Mouse (Mus musculus) neural tube, embryonic 14.5 days (tissue): Measurements from ENCODE around the gene B230118H07Rik. TPM values are rescaled to one million over a fixed set of nuclear protein-coding genes. Genes with fewer than 3 reads are reported as not detected.

Source experiments
- ATAC-seq: fragments of 200-750 bp; cut with Nextera tagmentation; 2 replicates; pipeline ENCODE4 v1.8.0; 2017; ENCODE audit warnings: low read depth, mild to moderate bottlenecking, moderate TSS enrichment, moderate library complexity
- H3K27ac ChIP-seq: fragments of 300-500 bp; sonication (generic); 2 replicates; pipeline ENCODE4 v1.5.1; 2014; ENCODE audit warnings: low read depth, mild to moderate bottlenecking, control low read depth, low read length, moderate library complexity, mixed read lengths
- H3K27me3 ChIP-seq: fragments of 300-500 bp; sonication (generic); 2 replicates; pipeline ENCODE4 v1.6.1; 2014; ENCODE audit warnings: low read length; ENCODE audit not compliant: control insufficient read depth, insufficient read depth
- H3K36me3 ChIP-seq: fragments of 300-500 bp; sonication (generic); 2 replicates; pipeline ENCODE4 v1.6.1; 2014; ENCODE audit warnings: low read length, mixed read lengths; ENCODE audit not compliant: control insufficient read depth, insufficient read depth
- H3K4me1 ChIP-seq: fragments of 300-500 bp; sonication (generic); 2 replicates; pipeline ENCODE4 v1.6.1; 2014; ENCODE audit warnings: low read length; ENCODE audit not compliant: control insufficient read depth, insufficient read depth
- H3K4me2 ChIP-seq: fragments of 300-500 bp; sonication (generic); 2 replicates; pipeline ENCODE4 v1.6.1; 2014; ENCODE audit warnings: mild to moderate bottlenecking, low read depth, low read length, control low read depth
- H3K4me3 ChIP-seq: fragments of 300-500 bp; sonication (generic); 2 replicates; pipeline ENCODE4 v1.5.1; 2014; ENCODE audit warnings: low read depth, low read length, control low read depth, mixed read lengths
- H3K9ac ChIP-seq: fragments of 300-500 bp; sonication (generic); replicated peaks from 2 replicates; pipeline ENCODE4 v1.6.1; 2014; ENCODE audit warnings: low read depth, mild to moderate bottlenecking, control low read depth, low read length, mixed read lengths
- H3K9me3 ChIP-seq: fragments of 300-500 bp; sonication (generic); 2 replicates; pipeline ENCODE4 v1.6.1; 2016; ENCODE audit warnings: low read length; ENCODE audit not compliant: control insufficient read depth
- WGBS: fragments of 180-500 bp; shearing (Covaris S2); extraction: QIAGEN DNeasy Blood & Tissue Kit; methylation state at CpG from one replicate; pipeline ENCODE4 v1.1.7; 2014; 5-methylcytosine and 5-hydroxymethylcytosine counted together
- polyA plus RNA-seq: library from polyadenylated mRNA; unstranded; fragments of >200 nt; fragmentation: Nextera tagmentation; extraction: Ambion mirVana; gene quantifications from 2 replicates; pipeline ENCODE4 v1.2.1, GENCODE M21; 2014

Gene B230118H07Rik
- polyA plus RNA-seq, 1 experiment from 2014 or later: 49.2 TPM

DNA sequence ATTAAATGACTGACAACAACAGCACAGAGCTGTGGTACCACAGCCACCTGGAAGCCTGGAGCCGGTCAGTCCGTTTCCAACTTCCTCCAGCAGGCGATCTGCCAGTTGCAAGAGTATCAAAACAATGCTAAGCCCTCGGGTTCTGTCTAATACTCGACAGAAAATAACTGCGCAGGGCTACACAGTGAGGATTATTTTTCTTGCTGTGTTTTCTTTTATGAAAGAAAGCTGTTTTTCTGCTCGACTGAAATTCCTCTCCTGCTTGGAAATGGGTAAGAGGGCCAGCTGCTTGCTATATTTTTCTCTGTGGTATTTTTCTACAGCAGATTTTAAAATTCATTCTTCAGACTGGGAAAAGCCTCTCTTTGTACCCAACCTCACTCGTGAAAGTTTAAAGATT, 48.6 kb downstream of the B230118H07Rik start:
- no peaks in the 10 kb centered on the region; the same call in 1 of the 2 replicates for H3K9me3 ChIP-seq
- H3K4me2 ChIP-seq: no peak overlapping the region
- no peak overlapping the region for H3K27ac ChIP-seq
- no peak overlapping the region for H3K9ac ChIP-seq
- H3K27me3 ChIP-seq: no peaks in the 10 kb centered on the region
- no peaks in the 10 kb centered on the region for H3K36me3 ChIP-seq
- no peak overlapping the region for H3K4me3 ChIP-seq
- WGBS: 32% methylated on average over 8 of the region's 8 CpGs
- ATAC-seq: no peak
- peaks cover 16% of the 10 kb centered on the region; the same call in 1 of the 2 replicates for H3K4me1 ChIP-seq

DNA sequence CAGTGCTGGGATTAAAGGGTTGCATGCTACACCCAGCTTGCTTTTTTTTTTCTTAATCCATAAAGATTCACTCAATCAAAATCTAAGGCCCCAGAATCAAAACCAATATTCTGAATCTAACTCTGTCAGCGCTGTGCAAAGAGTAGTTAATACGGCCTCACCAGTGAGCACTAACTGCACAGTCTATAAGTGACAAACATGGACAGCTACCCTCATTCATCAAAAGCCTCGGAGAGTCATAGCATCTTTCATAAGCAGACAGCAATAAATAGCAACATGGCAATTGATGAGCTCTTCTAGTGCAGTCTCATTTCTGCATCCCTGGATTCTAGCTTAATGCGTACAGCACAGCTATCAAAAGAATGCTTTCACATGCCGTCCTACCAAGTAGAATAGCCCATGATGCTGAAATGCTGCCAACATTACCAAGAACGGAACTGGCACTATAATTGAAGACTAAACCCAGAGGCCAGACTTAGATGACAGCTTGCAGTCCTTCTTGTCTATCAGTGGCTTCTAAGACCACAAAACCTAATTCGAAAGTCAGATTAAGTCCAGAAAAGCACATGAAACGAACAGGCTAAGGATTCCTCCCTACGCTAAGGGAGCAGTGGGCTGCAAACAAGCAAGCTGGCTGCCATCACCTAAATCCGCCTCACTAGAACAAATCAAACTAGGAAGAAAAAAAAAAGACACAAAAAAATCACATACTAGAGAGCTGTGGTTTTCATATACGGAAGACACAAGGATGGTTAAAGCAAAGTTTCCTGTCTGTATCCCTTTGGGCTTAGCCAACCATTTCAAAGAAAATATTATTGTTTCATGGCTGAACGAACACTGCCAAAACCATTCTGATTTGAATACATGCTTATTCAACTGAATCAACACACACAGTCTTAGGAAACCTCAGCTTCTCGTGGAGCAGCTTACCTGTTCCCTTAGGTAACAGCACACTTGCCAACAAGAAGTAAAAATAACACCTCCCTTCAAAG, 50.8 kb downstream of the B230118H07Rik start:
- H3K9ac ChIP-seq: no peak overlapping the region

DNA sequence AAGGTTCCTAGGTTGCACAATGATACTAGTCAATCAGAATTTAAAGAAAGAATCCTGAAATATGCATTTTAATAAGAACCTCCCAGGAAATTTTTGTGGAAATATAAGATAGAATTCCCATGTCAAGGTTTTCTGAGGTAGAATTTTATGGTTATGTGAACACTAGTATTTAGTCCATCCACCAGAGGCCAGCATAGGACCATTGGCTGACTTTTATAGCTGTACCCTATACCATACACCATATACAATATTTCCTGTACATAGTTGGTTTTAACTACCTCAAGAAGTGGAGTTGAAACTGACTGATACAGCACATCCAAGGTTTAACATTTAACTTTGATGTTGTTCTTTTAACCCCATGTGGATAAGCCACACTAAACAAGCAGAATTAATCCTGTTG, 52.1 kb downstream of the B230118H07Rik start:
- H3K9me3 ChIP-seq: no peaks in the 10 kb centered on the region

More for the DNA sequence above, 50.8 kb downstream of the B230118H07Rik start:
- H3K4me3 ChIP-seq: no peak overlapping the region
- no peak overlapping the region; the same call in 1 of the 2 replicates for H3K27ac ChIP-seq
- no peaks in the 10 kb centered on the region for H3K27me3 ChIP-seq
- ATAC-seq: peak; percentile 46; the same call in 1 of the 2 replicates
- H3K4me1 ChIP-seq: peaks cover 16% of the 10 kb centered on the region
- WGBS: 46% methylated on average over 13 of the region's 13 CpGs
- H3K9me3 ChIP-seq: no peaks in the 10 kb centered on the region; the same call in 1 of the 2 replicates
- H3K36me3 ChIP-seq: no peaks in the 10 kb centered on the region
- peak overlapping the region; percentile 6; the same call in 1 of the 2 replicates for H3K4me2 ChIP-seq

DNA sequence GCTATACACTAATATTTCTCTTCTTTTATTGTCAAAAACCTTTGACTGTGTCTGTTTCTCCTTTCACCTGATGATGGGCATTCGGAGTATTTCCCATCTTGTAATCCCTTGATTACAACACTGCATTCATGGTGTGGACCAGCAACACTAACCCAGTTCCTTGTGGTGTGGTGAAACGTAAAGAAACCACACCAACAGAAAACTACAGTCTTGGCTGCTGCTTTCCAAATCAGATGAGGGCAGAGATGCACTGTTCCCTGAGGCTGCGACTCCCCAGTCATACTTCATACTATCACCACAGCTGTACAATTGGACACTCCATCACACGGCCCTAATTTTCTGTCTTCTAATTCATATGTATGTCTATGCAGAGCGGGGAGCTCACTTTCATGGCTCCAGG, 54.7 kb downstream of the B230118H07Rik start:
- 67% methylated on average over 5 of the region's 5 CpGs for WGBS
- Histone ChIP-seq H3K36me3 (no peaks in the 10 kb centered on the region), H3K4me1 (peaks cover 37% of the 10 kb centered on the region), H3K9ac (no peak overlapping the region), H3K9me3 (no peaks in the 10 kb centered on the region), H3K4me2 (no peak overlapping the region), H3K27ac (no peak overlapping the region), H3K27me3 (no peaks in the 10 kb centered on the region), H3K4me3 (no peak overlapping the region)
- ATAC-seq: no peak

More for the DNA sequence above, 52.1 kb downstream of the B230118H07Rik start:
- Histone ChIP-seq H3K27ac (no peak overlapping the region), H3K27me3 (no peaks in the 10 kb centered on the region), H3K4me1 (peaks cover 29% of the 10 kb centered on the region), H3K4me3 (no peak overlapping the region), H3K36me3 (no peaks in the 10 kb centered on the region), H3K9ac (no peak overlapping the region), H3K4me2 (no peak overlapping the region)
- ATAC-seq: no peak

DNA sequence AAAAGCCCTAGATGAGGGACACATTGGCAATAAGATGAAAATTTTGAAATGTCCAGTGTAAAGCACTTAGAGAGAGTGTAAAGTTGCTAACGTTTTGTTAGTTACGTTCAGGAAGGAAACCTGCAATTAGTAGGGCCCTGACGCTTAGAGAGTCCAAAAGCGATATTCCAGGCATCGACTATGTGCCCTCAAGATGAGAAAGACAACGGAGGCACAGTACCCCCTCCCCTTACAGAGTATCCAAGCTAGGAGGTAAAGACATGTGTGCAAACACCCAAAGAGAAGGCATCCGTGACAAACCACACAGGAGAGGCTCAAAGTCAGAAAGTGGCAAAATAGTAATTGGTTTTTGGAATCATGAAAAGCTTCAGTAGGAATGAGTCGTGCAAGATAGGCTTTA, 56.4 kb downstream of the B230118H07Rik start:
- Histone ChIP-seq H3K27ac (peak overlapping the region; percentile 60), H3K4me2 (no peak overlapping the region), H3K9ac (no peak overlapping the region), H3K4me1 (peaks cover 26% of the 10 kb centered on the region), H3K4me3 (no peak overlapping the region), H3K27me3 (no peaks in the 10 kb centered on the region), H3K36me3 (no peaks in the 10 kb centered on the region), H3K9me3 (no peaks in the 10 kb centered on the region)
- ATAC-seq: peak; percentile 29
- WGBS: 21% methylated on average over 8 of the region's 8 CpGs

DNA sequence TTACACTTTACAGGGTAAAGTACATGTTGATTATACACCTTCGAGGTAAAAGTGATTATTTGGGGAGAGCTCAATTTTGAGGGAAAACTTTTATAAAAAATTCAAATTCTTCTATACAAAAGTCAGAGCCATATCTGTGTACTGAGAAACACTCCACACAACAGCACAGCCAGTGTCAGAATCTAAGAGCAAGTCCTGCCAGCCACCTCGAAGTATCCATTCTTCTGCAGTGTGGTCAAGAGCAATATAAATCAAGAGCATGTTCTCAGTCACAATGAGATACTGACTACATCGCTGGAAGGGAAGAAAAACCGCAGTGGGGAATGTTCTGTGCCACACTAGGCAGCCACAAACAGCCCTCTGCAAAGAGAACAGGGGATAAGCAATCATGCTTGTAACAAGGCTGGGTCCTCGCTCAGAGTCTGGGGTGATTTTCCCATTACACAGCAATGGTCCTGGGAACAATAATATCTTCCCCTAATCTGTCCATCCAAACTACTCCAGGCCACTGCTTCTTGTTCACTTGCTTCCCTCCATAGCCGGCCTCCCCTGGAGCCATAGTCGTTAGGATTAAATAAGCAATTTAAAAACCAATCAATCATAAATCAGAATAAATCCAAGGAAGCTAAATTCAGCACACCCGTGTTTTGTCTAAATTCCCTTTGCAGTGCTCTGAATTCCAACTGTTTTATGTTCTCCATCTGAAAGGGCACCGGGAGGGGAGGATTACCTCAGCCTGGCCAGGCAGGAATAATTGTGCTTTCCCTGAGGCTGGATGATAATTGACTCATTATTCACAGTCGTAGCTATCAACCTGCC, 57.1 kb downstream of the B230118H07Rik start:
- no peaks in the 10 kb centered on the region for H3K27me3 ChIP-seq
- H3K27ac ChIP-seq: peak overlapping the region; percentile 56; the same call in 1 of the 2 replicates
- WGBS: 8% methylated on average over 10 of the region's 10 CpGs
- no peak overlapping the region for H3K9ac ChIP-seq
- no peaks in the 10 kb centered on the region for H3K9me3 ChIP-seq
- no peaks in the 10 kb centered on the region for H3K36me3 ChIP-seq
- H3K4me2 ChIP-seq: no peak overlapping the region
- no peak overlapping the region for H3K4me3 ChIP-seq
- H3K4me1 ChIP-seq: peaks cover 26% of the 10 kb centered on the region
- peak; percentile 90 for ATAC-seq

DNA sequence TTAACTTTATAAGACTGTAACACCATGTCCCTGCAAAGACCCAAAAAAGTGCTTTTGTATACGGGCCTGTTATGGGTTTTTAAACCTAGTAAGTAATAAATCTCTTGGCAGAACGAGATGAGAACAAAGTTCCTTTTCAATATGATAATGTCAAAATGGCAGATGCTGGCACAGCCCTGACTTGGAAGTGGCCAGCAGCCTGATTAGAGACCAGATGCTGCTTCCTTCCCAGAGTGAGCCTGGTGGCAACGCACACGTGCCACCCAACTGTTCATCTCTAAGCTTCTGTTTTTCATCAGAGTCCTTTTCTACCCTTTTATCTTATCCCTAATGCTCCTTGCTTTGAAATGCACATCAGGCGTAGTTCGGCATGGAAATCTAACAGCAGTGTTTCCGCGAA, 58.0 kb downstream of the B230118H07Rik start:
- no peak overlapping the region for H3K4me3 ChIP-seq
- H3K27me3 ChIP-seq: no peaks in the 10 kb centered on the region
- H3K9me3 ChIP-seq: no peaks in the 10 kb centered on the region
- H3K27ac ChIP-seq: no peak overlapping the region; the same call in 1 of the 2 replicates
- no peak overlapping the region for H3K9ac ChIP-seq
- H3K4me2 ChIP-seq: no peak overlapping the region
- H3K36me3 ChIP-seq: no peaks in the 10 kb centered on the region
- H3K4me1 ChIP-seq: peaks cover 26% of the 10 kb centered on the region
- WGBS: 29% methylated on average over 8 of the region's 8 CpGs
- ATAC-seq: no peak

DNA sequence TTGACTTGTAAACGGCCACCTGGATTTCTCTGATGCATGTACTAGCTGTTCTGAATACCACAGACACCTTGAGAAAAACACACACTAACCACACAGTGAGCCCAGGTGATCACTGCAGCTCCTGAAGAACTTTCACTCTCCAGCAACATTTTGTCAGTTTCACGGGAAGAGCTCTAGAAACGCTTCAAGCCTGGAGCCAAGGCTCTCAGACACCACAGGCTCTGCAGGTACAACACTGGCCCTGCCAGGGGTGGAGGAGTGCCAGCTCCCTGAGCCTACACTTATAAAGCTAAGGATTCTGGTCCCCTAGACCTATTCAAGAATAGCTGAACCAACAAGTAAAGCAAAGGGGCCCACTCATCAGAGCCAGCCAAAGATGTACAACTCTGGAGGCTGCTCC, 67.9 kb downstream of the B230118H07Rik start:
- WGBS: 87% methylated on average over 3 of the region's 3 CpGs
- Histone ChIP-seq H3K4me1 (no peaks in the 10 kb centered on the region), H3K36me3 (no peaks in the 10 kb centered on the region), H3K27me3 (no peaks in the 10 kb centered on the region), H3K4me2 (no peak overlapping the region), H3K9ac (no peak overlapping the region), H3K4me3 (no peak overlapping the region), H3K27ac (no peak overlapping the region), H3K9me3 (no peaks in the 10 kb centered on the region)
- ATAC-seq: no peak
